Mouse (Mus musculus) liver, embryonic 14.5 days (tissue): Measurements from ENCODE around the gene Mid1.
"Not testable (repeated sequence)": the region's sequence is repeated elsewhere in the genome, so short reads cannot be mapped to it uniquely, and the experiment has no call there.

Experiments
- CTCF ChIP-seq: IDR thresholded peaks from 2 replicates; pipeline ENCODE4 v1.5.1; 2016; ENCODE audit warnings: antibody characterized with exemption, low read depth, control low read depth
- EP300 ChIP-seq: IDR thresholded peaks from 2 replicates; pipeline ENCODE4 v1.6.1; 2016; ENCODE audit warnings: antibody characterized with exemption, low read depth

GRCm38 (mm10) chrX:169976340-169976739 lies 291.3 kb downstream of the Mid1 start:
- TF ChIP-seq CTCF, EP300: not testable (repeated sequence)
